In genomic region chr2:163376082-163376481, GRCm38 (mm10) we compare ENCODE assay signal across 12 mouse cellular contexts. TPM values are rescaled to one million over a fixed set of nuclear protein-coding genes. Genes with fewer than 3 reads are reported as not detected.
A peak's percentile ranks its signal among the peaks of the same experiment; 100 is the strongest.
DNase-seq lines count a peak whose midpoint lies in the region; ATAC-seq and TF ChIP-seq lines count a peak whose summit lies in the region.
"Had no signal": no experiment of that assay in that cellular context is flagged by ENCODE, and none has a peak within 500 bp of the region (broad histone marks: within the 10 kb centered on the region; RNA-seq: fewer than 3 reads in every experiment).

No protein-coding gene starts in this region.

- peak overlapping the region; percentile 27 for H3K4me3 ChIP-seq in hindbrain, embryonic 10.5 days
- no peak overlapping the region for H3K4me3 ChIP-seq in hindbrain, embryonic 14.5 days (replicated peaks; ENCODE audit: low read length)
- H3K4me3 ChIP-seq in testis, adult 2 months (ENCODE audit: control insufficient read depth, low read depth, low read length): peak overlapping the region; percentile 45
- H3K4me3 ChIP-seq in hindbrain, embryonic 12.5 days: no peak overlapping the region
- H3K4me3 ChIP-seq in cerebellum, adult 2 months (replicated peaks; ENCODE audit: insufficient read depth, low read depth, low read length): no peak overlapping the region

- 0 out of 2 replicates have a peak, but pooled peaks cover 3% of the 10 kb centered on the region for H3K36me3 ChIP-seq in hindbrain, embryonic 10.5 days
- no peaks in the 10 kb centered on the region for H3K36me3 ChIP-seq in hindbrain, embryonic 14.5 days (replicated peaks; ENCODE audit: control insufficient read depth, insufficient read depth)
- no peaks in the 10 kb centered on the region for H3K36me3 ChIP-seq in testis, adult 2 months (ENCODE audit: control insufficient read depth, insufficient read depth, low read length)
- H3K36me3 ChIP-seq in hindbrain, embryonic 12.5 days: no peaks in the 10 kb centered on the region

- no peak overlapping the region for H3K4me2 ChIP-seq in hindbrain, embryonic 14.5 days (replicated peaks)
- H3K4me2 ChIP-seq in hindbrain, embryonic 12.5 days (replicated peaks): peak overlapping the region; percentile 22; the same call in 1 of the 2 replicates

- no peak for TF ChIP-seq POLR2A in testis, adult 2 months (IDR thresholded peaks at IDR 0.05; ENCODE audit: control insufficient read depth, low read depth, low read length)
- no peak for TF ChIP-seq POLR2A in cerebellum, adult 2 months (IDR thresholded peaks at IDR 0.05; ENCODE audit: borderline replicate concordance, insufficient read depth, low read length)

- H3K27ac ChIP-seq in hindbrain, embryonic 10.5 days: no peak overlapping the region
- no peak overlapping the region for H3K27ac ChIP-seq in hindbrain, embryonic 14.5 days
- no peak overlapping the region for H3K27ac ChIP-seq in testis, adult 2 months (ENCODE audit: control insufficient read depth, insufficient read depth, low read depth, low read length)
- H3K27ac ChIP-seq in hindbrain, embryonic 12.5 days: no peak overlapping the region
- no peak overlapping the region for H3K27ac ChIP-seq in cerebellum, adult 2 months (ENCODE audit: insufficient read depth, low read length)
- H3K27ac ChIP-seq: liver, embryonic 14.5 days had no signal

- peaks cover 53% of the 10 kb centered on the region for H3K27me3 ChIP-seq in hindbrain, embryonic 10.5 days (ENCODE audit: insufficient read depth, poor library complexity, severe bottlenecking)
- peaks cover 32% of the 10 kb centered on the region for H3K27me3 ChIP-seq in hindbrain, embryonic 14.5 days (ENCODE audit: control insufficient read depth, insufficient read depth, low read length)
- H3K27me3 ChIP-seq in testis, adult 2 months (ENCODE audit: control insufficient read depth, insufficient read depth, low read length): no peaks in the 10 kb centered on the region
- peaks cover 46% of the 10 kb centered on the region for H3K27me3 ChIP-seq in hindbrain, embryonic 12.5 days
- no peaks in the 10 kb centered on the region; the same call in 1 of the 2 replicates for H3K27me3 ChIP-seq in cerebellum, adult 2 months (ENCODE audit: control insufficient read depth, insufficient read depth, low read length)

- H3K9ac ChIP-seq in hindbrain, embryonic 14.5 days: no peak overlapping the region
- no peak overlapping the region for H3K9ac ChIP-seq in hindbrain, embryonic 12.5 days
- H3K9ac ChIP-seq: liver, embryonic 14.5 days had no signal

- WGBS in hindbrain, embryonic 10.5 days: 36% methylated on average over 33 of the region's 33 CpGs
- 42% methylated on average over 33 of the region's 33 CpGs for WGBS in hindbrain, embryonic 14.5 days
- 38% methylated on average over 33 of the region's 33 CpGs for WGBS in hindbrain, embryonic 12.5 days
- WGBS in cerebellum, adult 2 months: 40% methylated on average over 33 of the region's 33 CpGs

- peaks cover 9% of the 10 kb centered on the region for H3K4me1 ChIP-seq in hindbrain, embryonic 10.5 days (replicated peaks)
- H3K4me1 ChIP-seq in hindbrain, embryonic 14.5 days (replicated peaks; ENCODE audit: control insufficient read depth, insufficient read depth, low read length): no peaks in the 10 kb centered on the region
- peaks cover 13% of the 10 kb centered on the region for H3K4me1 ChIP-seq in testis, adult 2 months (ENCODE audit: control insufficient read depth, insufficient read depth, low read length)
- H3K4me1 ChIP-seq in hindbrain, embryonic 12.5 days: 0 out of 2 replicates have a peak, but pooled peaks cover 3% of the 10 kb centered on the region
- H3K4me1 ChIP-seq in cerebellum, adult 2 months (ENCODE audit: control insufficient read depth, insufficient read depth, low read length): no peaks in the 10 kb centered on the region

- DNase-seq in hindbrain, embryonic 10.5 days (ENCODE audit: low spot score): no peak
- no peak for DNase-seq in hindbrain, embryonic 14.5 days (ENCODE audit: low spot score)
- DNase-seq in testis, postnatal 10 days (ENCODE audit: low spot score): no peak
- no peak for DNase-seq in embryo, embryonic 11 days
- DNase-seq in cerebellum, adult 2 months: no peak
- DNase-seq: kidney, postnatal 25 days; lung, postnatal 4 days; right cerebral cortex, postnatal 14 days; thymus, postnatal 4 days had no signal

- H3K9me3 ChIP-seq in hindbrain, embryonic 10.5 days: 0 out of 2 replicates have a peak, but pooled peaks cover 3% of the 10 kb centered on the region
- no peaks in the 10 kb centered on the region for H3K9me3 ChIP-seq in hindbrain, embryonic 14.5 days (ENCODE audit: control insufficient read depth, low read length)
- H3K9me3 ChIP-seq in hindbrain, embryonic 12.5 days (replicated peaks): 0 out of 2 replicates have a peak, but pooled peaks cover 2% of the 10 kb centered on the region

- ATAC-seq in hindbrain, embryonic 14.5 days (ENCODE audit: low FRiP score): no peak
- no peak for ATAC-seq in hindbrain, embryonic 12.5 days (ENCODE audit: low FRiP score)

- no peak for TF ChIP-seq CTCF in testis, adult 2 months (IDR thresholded peaks at IDR 0.05; ENCODE audit: control insufficient read depth, insufficient read depth, insufficient replicate concordance, low read depth, low read length)
- no peak for TF ChIP-seq CTCF in cerebellum, adult 2 months (IDR thresholded peaks at IDR 0.05; ENCODE audit: borderline replicate concordance, insufficient read depth, low read depth, low read length)

RNA-seq across cellular contexts. Expression of gene Jph2, which starts 21.7 kb away (rescaled TPM):
- polyA plus RNA-seq in hindbrain, embryonic 10.5 days (2016; fragmentation: Nextera tagmentation; extraction: Ambion mirVana): 0.75 and 0.81 TPM in 2 replicates
- polyA plus RNA-seq in hindbrain, embryonic 14.5 days (2014; fragmentation: Nextera tagmentation; extraction: Ambion mirVana): 0.27 and 0.37 TPM in 2 replicates
- polyA plus RNA-seq in testis, adult 2 months (2012; rRNA removed): 2.3 and 3.6 TPM in 2 replicates
- polyA plus RNA-seq in hindbrain, embryonic 12.5 days (2016; fragmentation: Nextera tagmentation; extraction: Ambion mirVana): 0.76 and 1.2 TPM in 2 replicates
- polyA plus RNA-seq in cerebellum, adult 2 months (2012; rRNA removed): 0.48 and 0.52 TPM in 2 replicates

RNA-seq across cellular contexts. Expression of gene Oser1, which starts 48.4 kb away (rescaled TPM):
- 89.2 and 93.3 TPM in 2 replicates for polyA plus RNA-seq in hindbrain, embryonic 10.5 days (2016; fragmentation: Nextera tagmentation; extraction: Ambion mirVana)
- polyA plus RNA-seq in hindbrain, embryonic 14.5 days (2014; fragmentation: Nextera tagmentation; extraction: Ambion mirVana): 74.8 and 78.9 TPM in 2 replicates
- 209 and 304 TPM in 2 replicates for polyA plus RNA-seq in testis, adult 2 months (2012; rRNA removed)
- polyA plus RNA-seq in hindbrain, embryonic 12.5 days (2016; fragmentation: Nextera tagmentation; extraction: Ambion mirVana): 67.9 and 70.8 TPM in 2 replicates
- polyA plus RNA-seq in cerebellum, adult 2 months (2012; rRNA removed): 37.7 and 39.4 TPM in 2 replicates

Comparison
In these comparisons a context has a peak if more than half of its experiments do, and no peak if none do; other contexts are left out.
1. H3K4me3 ChIP-seq: peak in hindbrain, embryonic 10.5 days (single experiment) and testis, adult 2 months (single experiment); none in hindbrain, embryonic 14.5 days (single experiment), hindbrain, embryonic 12.5 days (single experiment) and cerebellum, adult 2 months (single experiment).